Mouse (Mus musculus): ENCODE data around the gene Nhlrc3. TPM values are rescaled to one million over a fixed set of nuclear protein-coding genes. Genes with fewer than 3 reads are reported as not detected.

Gene Nhlrc3
- total RNA-seq (2023): 10 to 100 TPM; 10.4 to 11.0 TPM

GRCm38 (mm10) chr3:53463046-53463764 is at the start of gene Nhlrc3, which contains the start of gene Proser1:
Gene Nhlrc3 (minus strand): TSS chr3:53463332.
Gene Proser1 (plus strand): TSS chr3:53463666.

GRCm38 (mm10) chr3:53488353-53488752 is 25.2 kb upstream of the Nhlrc3 start, which contains the start of gene Stoml3:
Gene Stoml3 (plus strand): TSS chr3:53488653.

Other genes with a start within 250 kb of the Nhlrc3 start
- gene Proser1, start 334 bp upstream of the Nhlrc3 start, total RNA-seq (2023): 10 to 100 TPM; 26.0 to 29.7 TPM
- not detected for gene Stoml3, start 25.3 kb upstream of the Nhlrc3 start, total RNA-seq (2023)
- not detected for gene Frem2, start 194.0 kb upstream of the Nhlrc3 start, total RNA-seq (2023)